Mouse (Mus musculus): ENCODE measurements at regions not wholly inside any gene's neighbourhood (a gene's known extent, or its start where the extent isn't known, plus 50 kb on each side); places are given as distances from the start of the nearest gene placed in this dataset.

GRCm38 (mm10) chr3:18877572-18877971 is 750.9 kb downstream of the 1700064H15Rik start:
- H3K9ac ChIP-seq (ENCODE audit: low read depth, low read length), result no peak overlapping the region
- TF ChIP-seq CTCF (IDR thresholded peaks at IDR 0.05; ENCODE audit: low read depth), result no peak
- no peak overlapping the region for H3K4me3 ChIP-seq (ENCODE audit: low read depth, low read length)
- H3K4me1 ChIP-seq (replicated peaks; ENCODE audit: control insufficient read depth, insufficient read depth, low read length), result no peaks in the 10 kb centered on the region
- H3K36me3 ChIP-seq (ENCODE audit: control insufficient read depth, insufficient read depth), result no peaks in the 10 kb centered on the region
- ATAC-seq, result no peak
- H3K27me3 ChIP-seq (replicated peaks; ENCODE audit: control insufficient read depth, insufficient read depth, low read length), result no peaks in the 10 kb centered on the region
- 76% methylated on average over 3 of the region's 3 CpGs for WGBS
- H3K9me3 ChIP-seq (ENCODE audit: control insufficient read depth), result no peaks in the 10 kb centered on the region
- H3K4me2 ChIP-seq (replicated peaks; ENCODE audit: low read depth), result no peak overlapping the region
- no peak overlapping the region for H3K27ac ChIP-seq (ENCODE audit: low read depth, low read length)

- H3K4me3 ChIP-seq (ENCODE audit: low read depth, low read length), result no peak overlapping the region
- no peaks in the 10 kb centered on the region for H3K27me3 ChIP-seq (replicated peaks; ENCODE audit: control insufficient read depth, insufficient read depth, low read length)
- H3K9ac ChIP-seq (ENCODE audit: low read depth, low read length), result no peak overlapping the region
- no peak overlapping the region for H3K27ac ChIP-seq (ENCODE audit: low read depth, low read length)
- H3K4me2 ChIP-seq (replicated peaks; ENCODE audit: low read depth), result no peak overlapping the region
- ATAC-seq, result no peak
- no peaks in the 10 kb centered on the region for H3K9me3 ChIP-seq (ENCODE audit: control insufficient read depth)
- no peaks in the 10 kb centered on the region for H3K4me1 ChIP-seq (replicated peaks; ENCODE audit: control insufficient read depth, insufficient read depth, low read length)
- TF ChIP-seq CTCF (IDR thresholded peaks at IDR 0.05; ENCODE audit: low read depth), result no peak
- H3K36me3 ChIP-seq (ENCODE audit: control insufficient read depth, insufficient read depth), result no peaks in the 10 kb centered on the region
- WGBS, result 55% methylated on average over 2 of the region's 2 CpGs
These were observed 747.3 kb downstream of the 1700064H15Rik start for GRCm38 (mm10) chr3:18881186-18881585.

GRCm38 (mm10) chr3:18892813-18893212 is 735.7 kb downstream of the 1700064H15Rik start:
- 75% methylated on average over 2 of the region's 2 CpGs for WGBS
- Histone ChIP-seq H3K27me3 (replicated peaks; ENCODE audit: control insufficient read depth, insufficient read depth, low read length) (no peaks in the 10 kb centered on the region), H3K9ac (ENCODE audit: low read depth, low read length) (no peak overlapping the region), H3K4me2 (replicated peaks; ENCODE audit: low read depth) (no peak overlapping the region), H3K36me3 (ENCODE audit: control insufficient read depth, insufficient read depth) (no peaks in the 10 kb centered on the region), H3K9me3 (ENCODE audit: control insufficient read depth) (no peaks in the 10 kb centered on the region), H3K27ac (ENCODE audit: low read depth, low read length) (no peak overlapping the region), H3K4me3 (ENCODE audit: low read depth, low read length) (no peak overlapping the region), H3K4me1 (replicated peaks; ENCODE audit: control insufficient read depth, insufficient read depth, low read length) (no peaks in the 10 kb centered on the region)
- ATAC-seq, result no peak
- TF ChIP-seq CTCF (IDR thresholded peaks at IDR 0.05; ENCODE audit: low read depth), result no peak

GRCm38 (mm10) chr3:18905769-18906168 is 722.7 kb downstream of the 1700064H15Rik start:
- no peak overlapping the region for H3K4me2 ChIP-seq (replicated peaks; ENCODE audit: low read depth)
- H3K4me3 ChIP-seq (ENCODE audit: low read depth, low read length), result no peak overlapping the region
- no peak for ATAC-seq
- no peaks in the 10 kb centered on the region for H3K9me3 ChIP-seq (ENCODE audit: control insufficient read depth)
- no peak for TF ChIP-seq CTCF (IDR thresholded peaks at IDR 0.05; ENCODE audit: low read depth)
- H3K27ac ChIP-seq (ENCODE audit: low read depth, low read length), result no peak overlapping the region
- H3K27me3 ChIP-seq (replicated peaks; ENCODE audit: control insufficient read depth, insufficient read depth, low read length), result no peaks in the 10 kb centered on the region
- 50% methylated on average over 3 of the region's 3 CpGs for WGBS
- no peaks in the 10 kb centered on the region for H3K36me3 ChIP-seq (ENCODE audit: control insufficient read depth, insufficient read depth)
- no peak overlapping the region for H3K9ac ChIP-seq (ENCODE audit: low read depth, low read length)
- no peaks in the 10 kb centered on the region for H3K4me1 ChIP-seq (replicated peaks; ENCODE audit: control insufficient read depth, insufficient read depth, low read length)

GRCm38 (mm10) chr3:18906210-18906609 is 722.3 kb downstream of the 1700064H15Rik start:
- no peak for TF ChIP-seq CTCF (IDR thresholded peaks at IDR 0.05; ENCODE audit: low read depth)

GRCm38 (mm10) chr3:18908737-18909136 is 719.7 kb downstream of the 1700064H15Rik start:
- no peaks in the 10 kb centered on the region for H3K36me3 ChIP-seq (ENCODE audit: control insufficient read depth, insufficient read depth)
- no peaks in the 10 kb centered on the region for H3K9me3 ChIP-seq (ENCODE audit: control insufficient read depth)
- no peak overlapping the region for H3K9ac ChIP-seq (ENCODE audit: low read depth, low read length)
- no peak overlapping the region for H3K4me3 ChIP-seq (ENCODE audit: low read depth, low read length)
- no peak overlapping the region for H3K4me2 ChIP-seq (replicated peaks; ENCODE audit: low read depth)
- 88% methylated on average over 1 of the region's 1 CpGs for WGBS
- no peak overlapping the region for H3K27ac ChIP-seq (ENCODE audit: low read depth, low read length)
- no peak for TF ChIP-seq CTCF (IDR thresholded peaks at IDR 0.05; ENCODE audit: low read depth)
- ATAC-seq, result no peak
- H3K4me1 ChIP-seq (replicated peaks; ENCODE audit: control insufficient read depth, insufficient read depth, low read length), result no peaks in the 10 kb centered on the region
- H3K27me3 ChIP-seq (replicated peaks; ENCODE audit: control insufficient read depth, insufficient read depth, low read length), result no peaks in the 10 kb centered on the region

More at GRCm38 (mm10) chr3:18906210-18906609, 722.3 kb downstream of the 1700064H15Rik start:
- no peak overlapping the region for H3K9ac ChIP-seq (ENCODE audit: low read depth, low read length)
- ATAC-seq, result no peak
- H3K4me1 ChIP-seq (replicated peaks; ENCODE audit: control insufficient read depth, insufficient read depth, low read length), result no peaks in the 10 kb centered on the region
- no peaks in the 10 kb centered on the region for H3K36me3 ChIP-seq (ENCODE audit: control insufficient read depth, insufficient read depth)
- H3K4me2 ChIP-seq (replicated peaks; ENCODE audit: low read depth), result no peak overlapping the region
- no peak overlapping the region for H3K4me3 ChIP-seq (ENCODE audit: low read depth, low read length)
- H3K27me3 ChIP-seq (replicated peaks; ENCODE audit: control insufficient read depth, insufficient read depth, low read length), result no peaks in the 10 kb centered on the region
- 37% methylated on average over 5 of the region's 5 CpGs for WGBS
- H3K9me3 ChIP-seq (ENCODE audit: control insufficient read depth), result no peaks in the 10 kb centered on the region
- no peak overlapping the region for H3K27ac ChIP-seq (ENCODE audit: low read depth, low read length)
